Mouse (Mus musculus): ENCODE results near the gene Micall2.

GRCm38 (mm10) chr5:139675707-139675967 lies 60.5 kb downstream of the Micall2 start:
- TF ChIP-seq ETS1 (IDR thresholded peaks at IDR 0.05; ENCODE audit: low read depth, low read length) (no peak), CTCF (IDR thresholded peaks at IDR 0.05 in 2 of 3, conservative IDR thresholded peaks at IDR 0.05 in 1 of 3; ENCODE audit: control insufficient read depth in 1 of 3, insufficient read depth in 1 of 3, low read depth in 2 of 3, low read length in 3 of 3, poor library complexity in 1 of 3, severe bottlenecking in 1 of 3) (no peak), ELF1 (IDR thresholded peaks at IDR 0.05; ENCODE audit: low read depth, low read length) (no peak)

Data from MEL (cell line).